Mouse (Mus musculus): ENCODE results near the gene Atp7b. TPM values are rescaled to one million over a fixed set of nuclear protein-coding genes. Genes with fewer than 3 reads are reported as not detected.

Atp7b gene
- polyA plus RNA-seq, 1 experiment = 0.04 TPM

GRCm38 (mm10) chr8:22055492-22055877, 4.6 kb downstream of the Atp7b start:
- no peaks in the 10 kb centered on the region for H3K36me3 ChIP-seq (ENCODE audit: control insufficient read depth, insufficient read depth)
- H3K27me3 ChIP-seq (ENCODE audit: control insufficient read depth, insufficient read depth, insufficient read length) = peaks cover 19% of the 10 kb centered on the region
- no peak overlapping the region for H3ac ChIP-seq (ENCODE audit: control insufficient read depth, insufficient read length, low read depth)
- TF ChIP-seq MYOD1 (IDR thresholded peaks at IDR 0.05; ENCODE audit: control insufficient read depth, insufficient read length, low read depth) = no peak
- no peak for TF ChIP-seq CEBPB (IDR thresholded peaks at IDR 0.05; ENCODE audit: low read depth)
- TF ChIP-seq MYOG (IDR thresholded peaks at IDR 0.05; ENCODE audit: control insufficient read depth, extremely low read depth, insufficient read length) = no peak
- TF ChIP-seq FOSL1 (IDR thresholded peaks at IDR 0.05; ENCODE audit: insufficient read depth, low read length, poor library complexity, severe bottlenecking) = no peak
- TF ChIP-seq CTCF (IDR thresholded peaks at IDR 0.05; ENCODE audit: control insufficient read depth, insufficient read depth, insufficient read length) = no peak
- TF ChIP-seq MAX (IDR thresholded peaks at IDR 0.05) = no peak
- TF ChIP-seq USF1 (IDR thresholded peaks at IDR 0.05; ENCODE audit: low read depth) = no peak
- no peak overlapping the region for H3K4me3 ChIP-seq (ENCODE audit: insufficient read depth, poor library complexity, severe bottlenecking)
- H3K79me3 ChIP-seq (ENCODE audit: low read depth) = no peaks in the 10 kb centered on the region
- H3K79me2 ChIP-seq (ENCODE audit: control insufficient read depth, insufficient read depth) = no peaks in the 10 kb centered on the region

- H3K79me3 ChIP-seq (ENCODE audit: low read depth) = no peaks in the 10 kb centered on the region
- H3K27me3 ChIP-seq (ENCODE audit: control insufficient read depth, insufficient read depth, insufficient read length) = peaks cover 17% of the 10 kb centered on the region
- H3ac ChIP-seq (ENCODE audit: control insufficient read depth, insufficient read length, low read depth) = no peak overlapping the region
- no peak for TF ChIP-seq MAX (IDR thresholded peaks at IDR 0.05)
- no peak for TF ChIP-seq USF1 (IDR thresholded peaks at IDR 0.05; ENCODE audit: low read depth)
- no peak for TF ChIP-seq CTCF (IDR thresholded peaks at IDR 0.05; ENCODE audit: control insufficient read depth, insufficient read depth, insufficient read length)
- TF ChIP-seq MYOD1 (IDR thresholded peaks at IDR 0.05; ENCODE audit: control insufficient read depth, insufficient read length, low read depth) = no peak
- no peak for TF ChIP-seq MYOG (IDR thresholded peaks at IDR 0.05; ENCODE audit: control insufficient read depth, extremely low read depth, insufficient read length)
- TF ChIP-seq FOSL1 (IDR thresholded peaks at IDR 0.05; ENCODE audit: insufficient read depth, low read length, poor library complexity, severe bottlenecking) = no peak
- TF ChIP-seq CEBPB (IDR thresholded peaks at IDR 0.05; ENCODE audit: low read depth) = no peak
- H3K79me2 ChIP-seq (ENCODE audit: control insufficient read depth, insufficient read depth) = no peaks in the 10 kb centered on the region
- H3K36me3 ChIP-seq (ENCODE audit: control insufficient read depth, insufficient read depth) = no peaks in the 10 kb centered on the region
- H3K4me3 ChIP-seq (ENCODE audit: insufficient read depth, poor library complexity, severe bottlenecking) = no peak overlapping the region
Measured at GRCm38 (mm10) chr8:22054674-22055491, 5.2 kb downstream of the Atp7b start.

GRCm38 (mm10) chr8:22047699-22048464, 12.2 kb downstream of the Atp7b start:
- TF ChIP-seq CTCF (IDR thresholded peaks at IDR 0.05; ENCODE audit: control insufficient read depth, insufficient read depth, insufficient read length) (no peak), CEBPB (IDR thresholded peaks at IDR 0.05; ENCODE audit: low read depth) (no peak), USF1 (IDR thresholded peaks at IDR 0.05; ENCODE audit: low read depth) (no peak), MYOD1 (IDR thresholded peaks at IDR 0.05; ENCODE audit: control insufficient read depth, insufficient read length, low read depth) (no peak), MAX (IDR thresholded peaks at IDR 0.05) (no peak), FOSL1 (IDR thresholded peaks at IDR 0.05; ENCODE audit: insufficient read depth, low read length, poor library complexity, severe bottlenecking) (no peak), MYOG (IDR thresholded peaks at IDR 0.05; ENCODE audit: control insufficient read depth, extremely low read depth, insufficient read length) (no peak)
- H3K36me3 ChIP-seq (ENCODE audit: control insufficient read depth, insufficient read depth) = no peaks in the 10 kb centered on the region
- no peaks in the 10 kb centered on the region for H3K79me2 ChIP-seq (ENCODE audit: control insufficient read depth, insufficient read depth)
- no peaks in the 10 kb centered on the region for H3K79me3 ChIP-seq (ENCODE audit: low read depth)
- H3K27me3 ChIP-seq (ENCODE audit: control insufficient read depth, insufficient read depth, insufficient read length) = peaks cover 5% of the 10 kb centered on the region
- H3ac ChIP-seq (ENCODE audit: control insufficient read depth, insufficient read length, low read depth) = no peak overlapping the region
- no peak overlapping the region for H3K4me3 ChIP-seq (ENCODE audit: insufficient read depth, poor library complexity, severe bottlenecking)

- H3ac ChIP-seq (ENCODE audit: control insufficient read depth, insufficient read length, low read depth) = no peak overlapping the region
- no peaks in the 10 kb centered on the region for H3K36me3 ChIP-seq (ENCODE audit: control insufficient read depth, insufficient read depth)
- peaks cover 25% of the 10 kb centered on the region for H3K27me3 ChIP-seq (ENCODE audit: control insufficient read depth, insufficient read depth, insufficient read length)
- H3K79me3 ChIP-seq (ENCODE audit: low read depth) = no peaks in the 10 kb centered on the region
- no peaks in the 10 kb centered on the region for H3K79me2 ChIP-seq (ENCODE audit: control insufficient read depth, insufficient read depth)
- H3K4me3 ChIP-seq (ENCODE audit: insufficient read depth, poor library complexity, severe bottlenecking) = no peak overlapping the region
- TF ChIP-seq CEBPB (IDR thresholded peaks at IDR 0.05; ENCODE audit: low read depth) (no peak), FOSL1 (IDR thresholded peaks at IDR 0.05; ENCODE audit: insufficient read depth, low read length, poor library complexity, severe bottlenecking) (no peak), MYOG (IDR thresholded peaks at IDR 0.05; ENCODE audit: control insufficient read depth, extremely low read depth, insufficient read length) (no peak), MAX (IDR thresholded peaks at IDR 0.05) (no peak), MYOD1 (IDR thresholded peaks at IDR 0.05; ENCODE audit: control insufficient read depth, insufficient read length, low read depth) (no peak), CTCF (IDR thresholded peaks at IDR 0.05; ENCODE audit: control insufficient read depth, insufficient read depth, insufficient read length) (no peak)
Measured at GRCm38 (mm10) chr8:22043706-22044105, 16.4 kb downstream of the Atp7b start.

- H3K4me3 ChIP-seq (ENCODE audit: insufficient read depth, poor library complexity, severe bottlenecking) = no peak overlapping the region
- H3ac ChIP-seq (ENCODE audit: control insufficient read depth, insufficient read length, low read depth) = no peak overlapping the region
- TF ChIP-seq MYOG (IDR thresholded peaks at IDR 0.05; ENCODE audit: control insufficient read depth, extremely low read depth, insufficient read length) = no peak
- TF ChIP-seq USF1 (IDR thresholded peaks at IDR 0.05; ENCODE audit: low read depth) = no peak
- TF ChIP-seq MAX (IDR thresholded peaks at IDR 0.05) = no peak
- no peak for TF ChIP-seq FOSL1 (IDR thresholded peaks at IDR 0.05; ENCODE audit: insufficient read depth, low read length, poor library complexity, severe bottlenecking)
- no peak for TF ChIP-seq MYOD1 (IDR thresholded peaks at IDR 0.05; ENCODE audit: control insufficient read depth, insufficient read length, low read depth)
- no peak for TF ChIP-seq CEBPB (IDR thresholded peaks at IDR 0.05; ENCODE audit: low read depth)
- no peak for TF ChIP-seq CTCF (IDR thresholded peaks at IDR 0.05; ENCODE audit: control insufficient read depth, insufficient read depth, insufficient read length)
- no peaks in the 10 kb centered on the region for H3K79me2 ChIP-seq (ENCODE audit: control insufficient read depth, insufficient read depth)
- no peaks in the 10 kb centered on the region for H3K79me3 ChIP-seq (ENCODE audit: low read depth)
- peaks cover 26% of the 10 kb centered on the region for H3K27me3 ChIP-seq (ENCODE audit: control insufficient read depth, insufficient read depth, insufficient read length)
- H3K36me3 ChIP-seq (ENCODE audit: control insufficient read depth, insufficient read depth) = no peaks in the 10 kb centered on the region
Measured at GRCm38 (mm10) chr8:22042515-22042914, 17.6 kb downstream of the Atp7b start.

Data from C2C12 (cell line).